Mouse (Mus musculus) MEL (cell line): Measurements from ENCODE around the gene AW011738. TPM values are rescaled to one million over a fixed set of nuclear protein-coding genes. Genes with fewer than 3 reads are reported as not detected.
A peak's percentile ranks its signal among the peaks of the same experiment; 100 is the strongest.

Experiments
- DNase-seq: peaks from one replicate; pipeline ENCODE4 v3.0.0; 2011; ENCODE audit warnings: low read depth, low spot score
- H3K27ac ChIP-seq: 2 replicates; pipeline ENCODE4 v1.5.1; 2012; ENCODE audit warnings: low read depth, mild to moderate bottlenecking, control low read depth, low read length, moderate library complexity; ENCODE audit not compliant: control insufficient read depth
- H3K27me3 ChIP-seq, 2 experiments: fragments of 150-350 bp in 1 of 2; sonication (generic) in 1 of 2; 2 replicates each; pipeline ENCODE4 v1.6.1; 2012; ENCODE audit warnings: low read length in 2 of 2, mild to moderate bottlenecking in 2 of 2, improper control_type of control experiment in 1 of 2, moderate library complexity in 1 of 2; ENCODE audit not compliant: insufficient read depth in 2 of 2, control insufficient read depth in 1 of 2
- H3K36me3 ChIP-seq, 2 experiments: 2 replicates each; pipeline ENCODE4 v1.6.1; 2012 to 2014; ENCODE audit warnings: low read length in 2 of 2, improper control_type of control experiment in 1 of 2, inconsistent platforms in 1 of 2, mild to moderate bottlenecking in 1 of 2; ENCODE audit not compliant: insufficient read depth in 2 of 2, control insufficient read depth in 1 of 2
- H3K4me1 ChIP-seq, 2 experiments: fragments of 150-350 bp in 1 of 2; sonication (generic) in 1 of 2; 2 replicates each; pipeline ENCODE4 v1.6.1; 2012; ENCODE audit warnings: low read length in 2 of 2, improper control_type of control experiment in 1 of 2, mild to moderate bottlenecking in 1 of 2; ENCODE audit not compliant: insufficient read depth in 2 of 2, control insufficient read depth in 1 of 2
- H3K4me3 ChIP-seq, 2 experiments: fragments of 150-350 bp in 1 of 2; sonication (generic) in 1 of 2; 2 replicates each; pipeline ENCODE4 v1.5.1; 2012; ENCODE audit warnings: low read depth in 2 of 2, low read length in 2 of 2, mild to moderate bottlenecking in 2 of 2, moderate library complexity in 2 of 2, control low read depth in 1 of 2, improper control_type of control experiment in 1 of 2; ENCODE audit not compliant: control insufficient read depth in 1 of 2, insufficient read depth in 1 of 2
- H3K79me2 ChIP-seq: 2 replicates; pipeline ENCODE4 v1.6.1; 2012; ENCODE audit warnings: mild to moderate bottlenecking, low read length, moderate library complexity; ENCODE audit not compliant: control insufficient read depth, poor library complexity, insufficient read depth
- H3K9ac ChIP-seq: 2 replicates; pipeline ENCODE4 v1.6.1; 2012; ENCODE audit warnings: low read depth, mild to moderate bottlenecking, control low read depth, low read length, moderate library complexity; ENCODE audit not compliant: control insufficient read depth, poor library complexity, severe bottlenecking
- H3K9me3 ChIP-seq: fragments of 150-350 bp; sonication (generic); replicated peaks from 2 replicates; pipeline ENCODE4 v1.6.1; 2012; ENCODE audit warnings: mild to moderate bottlenecking, low read length, improper control_type of control experiment, moderate library complexity; ENCODE audit not compliant: insufficient read depth
- CHD2 ChIP-seq: IDR thresholded peaks from 2 replicates; pipeline ENCODE4 v1.6.1; 2011; ENCODE audit warnings: low read length, improper control_type of control experiment
- CTCF ChIP-seq, 3 experiments: IDR thresholded peaks in 2 of 3; conservative IDR thresholded peaks in 1 of 3; 2 replicates each; pipeline ENCODE4 v1.5.1; 2011 to 2012; ENCODE audit warnings: low read length in 3 of 3, low read depth in 2 of 3, mild to moderate bottlenecking in 2 of 3, improper control_type of control experiment in 1 of 3, inconsistent platforms in 1 of 3, mixed read lengths in 1 of 3, moderate library complexity in 1 of 3; ENCODE audit not compliant: control insufficient read depth in 1 of 3, insufficient read depth in 1 of 3, poor library complexity in 1 of 3, severe bottlenecking in 1 of 3
- EP300 ChIP-seq, 2 experiments: IDR thresholded peaks; 2 replicates each; pipeline ENCODE4 v1.6.1; 2011; ENCODE audit warnings: improper control_type of control experiment in 2 of 2, low read length in 2 of 2, low read depth in 1 of 2, mild to moderate bottlenecking in 1 of 2
- ETS1 ChIP-seq: IDR thresholded peaks from 2 replicates; pipeline ENCODE4 v1.6.1; 2012; ENCODE audit warnings: low read depth, mild to moderate bottlenecking, inconsistent platforms, low read length, improper control_type of control experiment, moderate library complexity
- GATA1 ChIP-seq: IDR thresholded peaks from 2 replicates; pipeline ENCODE4 v1.6.1; 2011; ENCODE audit warnings: low read depth, low read length, improper control_type of control experiment
- HCFC1 ChIP-seq: IDR thresholded peaks from 2 replicates; pipeline ENCODE4 v1.6.1; 2012; ENCODE audit warnings: low read depth, mild to moderate bottlenecking, inconsistent platforms, low read length, improper control_type of control experiment, moderate library complexity
- KAT2A ChIP-seq: conservative IDR thresholded peaks from 2 replicates; pipeline ENCODE4 v1.6.1; 2012; ENCODE audit warnings: low read depth, low read length, improper control_type of control experiment, inconsistent platforms
- MAZ ChIP-seq: IDR thresholded peaks from 2 replicates; pipeline ENCODE4 v1.6.1; 2012; ENCODE audit warnings: low read depth, mild to moderate bottlenecking, inconsistent platforms, low read length, improper control_type of control experiment
- MEF2A ChIP-seq: IDR thresholded peaks from 2 replicates; pipeline ENCODE4 v1.6.1; 2014; ENCODE audit warnings: low read depth, mild to moderate bottlenecking, inconsistent platforms, low read length, improper control_type of control experiment; ENCODE audit not compliant: poor library complexity, insufficient replicate concordance, severe bottlenecking; ENCODE audit errors: extremely low read depth
- MXI1 ChIP-seq: IDR thresholded peaks from 2 replicates; pipeline ENCODE4 v1.6.1; 2011; ENCODE audit warnings: mild to moderate bottlenecking, low read depth, low read length, improper control_type of control experiment
- NRF1 ChIP-seq: IDR thresholded peaks from 2 replicates; pipeline ENCODE4 v1.6.1; 2014; ENCODE audit warnings: low read depth, mild to moderate bottlenecking, inconsistent platforms, low read length, improper control_type of control experiment, moderate library complexity; ENCODE audit not compliant: poor library complexity, insufficient read depth, severe bottlenecking
- POLR2A ChIP-seq, 2 experiments: IDR thresholded peaks; 2 replicates each; pipeline ENCODE4 v1.6.1; 2011 to 2012; ENCODE audit warnings: low read length in 2 of 2, mild to moderate bottlenecking in 2 of 2, control low read depth in 1 of 2, improper control_type of control experiment in 1 of 2, low read depth in 1 of 2, moderate library complexity in 1 of 2; ENCODE audit not compliant: control insufficient read depth in 1 of 2, insufficient read depth in 1 of 2, poor library complexity in 1 of 2
- POLR2AphosphoS2 ChIP-seq: IDR thresholded peaks from 2 replicates; pipeline ENCODE4 v1.6.1; 2011; ENCODE audit warnings: low read length, improper control_type of control experiment
- RAD21 ChIP-seq: IDR thresholded peaks from 2 replicates; pipeline ENCODE4 v1.6.1; 2011; ENCODE audit warnings: mild to moderate bottlenecking, low read depth, low read length, improper control_type of control experiment
- SIN3A ChIP-seq: IDR thresholded peaks from 2 replicates; pipeline ENCODE4 v1.6.1; 2012; ENCODE audit warnings: low read length, improper control_type of control experiment, inconsistent platforms
- TAL1 ChIP-seq: IDR thresholded peaks from 2 replicates; pipeline ENCODE4 v1.6.1; 2012; ENCODE audit warnings: mild to moderate bottlenecking, inconsistent platforms, low read length, moderate library complexity, mixed read lengths
- TBP ChIP-seq: IDR thresholded peaks from 2 replicates; pipeline ENCODE4 v1.8.0; 2011; ENCODE audit warnings: low read depth, low read length, improper control_type of control experiment
- TCF12 ChIP-seq: IDR thresholded peaks from 2 replicates; pipeline ENCODE4 v1.6.1; 2014; ENCODE audit warnings: low read depth, mild to moderate bottlenecking, inconsistent platforms, low read length, improper control_type of control experiment, moderate library complexity
- ZC3H11A ChIP-seq: IDR thresholded peaks from 2 replicates; pipeline ENCODE4 v1.6.1; 2012; ENCODE audit warnings: low read depth, mild to moderate bottlenecking, inconsistent platforms, low read length, improper control_type of control experiment
- ZKSCAN1 ChIP-seq: IDR thresholded peaks from 2 replicates; pipeline ENCODE4 v1.6.1; 2012; ENCODE audit warnings: low read depth, mild to moderate bottlenecking, inconsistent platforms, low read length, improper control_type of control experiment, moderate library complexity
- ZMIZ1 ChIP-seq: IDR thresholded peaks from 2 replicates; pipeline ENCODE4 v1.6.1; 2012; ENCODE audit warnings: low read depth, mild to moderate bottlenecking, inconsistent platforms, low read length, improper control_type of control experiment, moderate library complexity
- ZNF384 ChIP-seq: IDR thresholded peaks from 2 replicates; pipeline ENCODE4 v1.6.1; 2012; ENCODE audit warnings: low read depth, mild to moderate bottlenecking, inconsistent platforms, low read length, improper control_type of control experiment
- polyA plus RNA-seq, 2 experiments: library from polyadenylated mRNA; stranded (reverse) in 1 of 2; unstranded in 1 of 2; fragments of >175 nt in 1 of 2; fragments of >200 nt in 1 of 2; gene quantifications; 2 replicates each; pipeline versions ENCODE4 v1.2.1 to v1.2.4; 2012; ENCODE audit warnings: low replicate concordance in 2 of 2, low read depth in 1 of 2; ENCODE audit not compliant: insufficient read length in 2 of 2, insufficient read depth in 1 of 2, missing spikeins in 1 of 2
- total RNA-seq: library from RNA; depleted of rRNA; stranded (reverse); fragments of 300-350 nt; gene quantifications from 2 replicates; pipeline ENCODE4 v1.2.3, GENCODE M21; 2012

Gene AW011738
- total and polyA plus RNA-seq, 3 experiments, result 3.2 to 3.8 TPM; not detected in 1

- peaks cover 1 to 4% of the 10 kb centered on the region in 2 experiments; a peak in 2 of 4 replicates for H3K36me3 ChIP-seq
- H3K4me3 ChIP-seq, result no peak overlapping the region
- H3K9me3 ChIP-seq, result no peaks in the 10 kb centered on the region
- H3K4me1 ChIP-seq, result peaks cover 3 to 20% of the 10 kb centered on the region in 2 experiments; a peak in 3 of 4 replicates
- 0 out of 2 replicates have a peak, but pooled peaks have one; percentile 13 for TF ChIP-seq POLR2AphosphoS2
- no peak for TF ChIP-seq ZMIZ1
- peak overlapping the region; percentile 10; the same call in 1 of the 2 replicates for H3K9ac ChIP-seq
- no peaks in the 10 kb centered on the region for H3K79me2 ChIP-seq
- DNase-seq, result peak; percentile 63
- peak overlapping the region; percentile 42 for H3K27ac ChIP-seq
- no peaks in the 10 kb centered on the region for H3K27me3 ChIP-seq
Measured at GRCm38 (mm10) chr4:156252619-156253018, 49.5 kb downstream of the AW011738 start.

- peaks cover 1 to 4% of the 10 kb centered on the region in 2 experiments; a peak in 2 of 4 replicates for H3K36me3 ChIP-seq
- no peaks in the 10 kb centered on the region for H3K79me2 ChIP-seq
- DNase-seq, result peak; percentile 73
- TF ChIP-seq HCFC1, result no peak
- TF ChIP-seq RAD21, result no peak
- TF ChIP-seq POLR2AphosphoS2, result peak; percentile 25; the same call in 1 of the 2 replicates
- TF ChIP-seq MEF2A, result no peak
- TF ChIP-seq TAL1, result peak; percentile 69
- peak; percentile 84 for TF ChIP-seq ETS1
- TF ChIP-seq SIN3A, result peak; percentile 50; the same call in 1 of the 2 replicates
- no peak for TF ChIP-seq ZKSCAN1
- TF ChIP-seq POLR2A (IDR thresholded peaks at IDR 0.05; ENCODE audit: control insufficient read depth in 1 of 2, insufficient read depth in 1 of 2, low read depth in 1 of 2, low read length in 2 of 2, poor library complexity in 1 of 2), result 0 out of 4 replicates have a peak, but pooled peaks of 1 of the 2 experiments have one; percentile 26
- peak; percentile 94 for TF ChIP-seq TCF12
- no peak for TF ChIP-seq MXI1
- no peak for TF ChIP-seq MAZ
- TF ChIP-seq NRF1, result no peak
- TF ChIP-seq CHD2, result no peak
- TF ChIP-seq CTCF (IDR thresholded peaks at IDR 0.05 in 2 of 3, conservative IDR thresholded peaks at IDR 0.05 in 1 of 3; ENCODE audit: control insufficient read depth in 1 of 3, insufficient read depth in 1 of 3, low read depth in 2 of 3, low read length in 3 of 3, poor library complexity in 1 of 3, severe bottlenecking in 1 of 3), result no peak
- peak; percentile 69 to 88; a peak in 3 of 4 replicates for TF ChIP-seq EP300 (IDR thresholded peaks at IDR 0.05; ENCODE audit: low read depth in 1 of 2, low read length in 2 of 2)
- TF ChIP-seq ZMIZ1, result 0 out of 2 replicates have a peak, but pooled peaks have one; percentile 21
- peak; percentile 90 for TF ChIP-seq GATA1
- no peak for TF ChIP-seq KAT2A
- TF ChIP-seq ZNF384, result no peak
- 0 out of 2 replicates have a peak, but pooled peaks have one; percentile 23 for TF ChIP-seq TBP
- TF ChIP-seq ZC3H11A, result no peak
- TF ChIP-seq, all 39 proteins: peak for 10
- H3K9me3 ChIP-seq, result no peaks in the 10 kb centered on the region
- no peak overlapping the region for H3K4me3 ChIP-seq
- H3K27me3 ChIP-seq, result no peaks in the 10 kb centered on the region
- H3K4me1 ChIP-seq, result peaks cover 3 to 20% of the 10 kb centered on the region in 2 experiments; a peak in 3 of 4 replicates
- peak overlapping the region; percentile 10; the same call in 1 of the 2 replicates for H3K9ac ChIP-seq
- H3K27ac ChIP-seq, result peak overlapping the region; percentile 42
Measured at GRCm38 (mm10) chr4:156253043-156253442, 49.9 kb downstream of the AW011738 start.
